Mouse (Mus musculus) 416B (cell line): Measurements from ENCODE around the gene Osgin1.
A peak's percentile ranks its signal among the peaks of the same experiment; 100 is the strongest.

Experiments
- DNase-seq: peaks from one replicate; pipeline ENCODE4 v3.0.0; 2011; ENCODE audit warnings: low read depth

Gene Osgin1

GRCm38 (mm10) chr8:119424199-119424733 lies 9.7 kb upstream of the Osgin1 start:
- no peak for DNase-seq

- peak; percentile 66 for DNase-seq
Observed at GRCm38 (mm10) chr8:119424740-119425139, 9.2 kb upstream of the Osgin1 start.

- peak; percentile 77 for DNase-seq
Observed at GRCm38 (mm10) chr8:119425533-119425932, 8.4 kb upstream of the Osgin1 start.

- DNase-seq: peak; percentile 81
Observed at GRCm38 (mm10) chr8:119426069-119426735, 7.7 kb upstream of the Osgin1 start.

GRCm38 (mm10) chr8:119427634-119428349 lies 6.1 kb upstream of the Osgin1 start:
- no peak for DNase-seq

GRCm38 (mm10) chr8:119428350-119428740 lies 5.6 kb upstream of the Osgin1 start:
- DNase-seq: peak; percentile 55

GRCm38 (mm10) chr8:119428766-119429327 lies 5.1 kb upstream of the Osgin1 start:
- DNase-seq: no peak

GRCm38 (mm10) chr8:119429552-119429951 lies 4.4 kb upstream of the Osgin1 start:
- DNase-seq: no peak

GRCm38 (mm10) chr8:119430250-119430649 lies 3.7 kb upstream of the Osgin1 start:
- no peak for DNase-seq

- no peak for DNase-seq
Observed at GRCm38 (mm10) chr8:119430690-119431089, 3.2 kb upstream of the Osgin1 start.

- DNase-seq: no peak
Observed at GRCm38 (mm10) chr8:119432372-119432771, 1.6 kb upstream of the Osgin1 start.

GRCm38 (mm10) chr8:119434569-119434968 lies 645 bp downstream of the Osgin1 start:
- DNase-seq: no peak

- DNase-seq: no peak
Observed at GRCm38 (mm10) chr8:119435527-119435926, 1.6 kb downstream of the Osgin1 start.

- DNase-seq: peak; percentile 73
Observed at GRCm38 (mm10) chr8:119436331-119436730, 2.4 kb downstream of the Osgin1 start.

- DNase-seq: peak; percentile 93
Observed at GRCm38 (mm10) chr8:119436933-119437332, 3.0 kb downstream of the Osgin1 start.

GRCm38 (mm10) chr8:119437506-119437905 lies 3.6 kb downstream of the Osgin1 start:
- DNase-seq: no peak

GRCm38 (mm10) chr8:119438876-119439275 lies 5.0 kb downstream of the Osgin1 start:
- no peak for DNase-seq

- no peak for DNase-seq
Observed at GRCm38 (mm10) chr8:119439424-119439823, 5.5 kb downstream of the Osgin1 start.

- no peak for DNase-seq
Observed at GRCm38 (mm10) chr8:119439893-119440249, 5.9 kb downstream of the Osgin1 start.

GRCm38 (mm10) chr8:119440250-119440951 lies 6.5 kb downstream of the Osgin1 start:
- peak; percentile 90 for DNase-seq

- DNase-seq: no peak
Observed at GRCm38 (mm10) chr8:119440952-119441270, 7.0 kb downstream of the Osgin1 start.

- peak; percentile 50 for DNase-seq
Observed at GRCm38 (mm10) chr8:119442013-119442412, 8.1 kb downstream of the Osgin1 start.

GRCm38 (mm10) chr8:119442970-119443369 lies 9.0 kb downstream of the Osgin1 start:
- no peak for DNase-seq
